Mouse (Mus musculus) left cerebral cortex, postnatal 36 days (tissue): ENCODE data around the gene Sult4a1. TPM values are rescaled to one million over a fixed set of nuclear protein-coding genes. Genes with fewer than 3 reads are reported as not detected.
A peak's percentile ranks its signal among the peaks of the same experiment; 100 is the strongest.

ENCODE experiments used
- DNase-seq, 2 experiments: peaks; one replicate each; pipeline ENCODE4 v3.0.0; 2021 to 2022; ENCODE audit warnings: low spot score in 2 of 2, mixed read lengths in 1 of 2
- intact Hi-C: fragments of 180-260 bp; cut with DNase I; formaldehyde crosslinking; loops from one replicate; pipeline ENCODE4 v1.15.1; 2025
- total RNA-seq, 2 experiments: library from RNA; stranded (reverse); gene quantifications; 2 replicates each; pipeline ENCODE4 v1.2.3; 2021

The Sult4a1 gene
- total RNA-seq, result 100 to 1,000 TPM; 409 to 510 TPM

DNA sequence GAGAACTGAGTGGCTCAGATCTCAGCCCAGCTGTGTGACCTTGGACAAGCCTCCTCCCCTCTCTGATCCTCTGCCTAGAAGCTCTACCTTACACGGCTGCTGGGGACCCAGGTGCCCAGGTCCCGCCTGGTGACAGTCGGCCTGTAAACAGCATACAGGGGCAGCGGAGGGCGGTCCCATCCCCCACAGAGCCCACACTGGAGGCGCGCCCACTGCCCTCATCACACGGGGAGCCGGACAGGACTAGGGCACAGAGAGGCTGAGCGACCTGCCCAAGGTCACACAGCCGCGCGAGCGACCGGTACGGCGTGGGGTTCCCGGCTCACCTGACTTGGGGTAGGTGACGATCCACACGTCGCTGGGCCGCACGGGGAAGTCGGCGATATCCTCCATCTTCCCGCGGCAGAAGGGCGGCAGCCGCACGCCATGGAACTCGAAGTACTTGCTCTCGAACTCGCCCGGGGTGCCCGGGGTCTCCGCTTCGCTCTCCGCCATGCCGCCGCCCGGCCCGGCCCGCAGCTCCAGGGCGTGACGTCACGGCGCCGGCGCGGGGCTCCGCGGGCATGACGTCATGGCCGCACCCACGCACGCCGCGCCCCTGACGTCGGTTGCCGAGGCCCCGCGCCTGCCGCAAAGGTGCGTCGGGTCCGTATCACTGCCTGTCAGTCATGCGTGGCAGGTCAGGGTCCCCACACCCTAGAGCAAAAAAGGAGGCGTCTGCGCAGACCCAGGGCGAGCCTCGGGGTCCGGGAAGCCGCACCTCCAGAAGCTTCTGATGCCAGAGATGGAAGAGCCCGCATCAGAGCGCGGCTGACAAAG lies at the start of gene Sult4a1:
Sult4a1 (minus strand) TSS at position 650 of the 819 bp plus-strand sequence.
- intact Hi-C loops, result loop anchor here (5.0 kb wide), 1 partner anchor 62 kb away; the partner anchor contains the start of gene Pnpla3
- DNase-seq, result peak; percentile 73 to 78

DNA sequence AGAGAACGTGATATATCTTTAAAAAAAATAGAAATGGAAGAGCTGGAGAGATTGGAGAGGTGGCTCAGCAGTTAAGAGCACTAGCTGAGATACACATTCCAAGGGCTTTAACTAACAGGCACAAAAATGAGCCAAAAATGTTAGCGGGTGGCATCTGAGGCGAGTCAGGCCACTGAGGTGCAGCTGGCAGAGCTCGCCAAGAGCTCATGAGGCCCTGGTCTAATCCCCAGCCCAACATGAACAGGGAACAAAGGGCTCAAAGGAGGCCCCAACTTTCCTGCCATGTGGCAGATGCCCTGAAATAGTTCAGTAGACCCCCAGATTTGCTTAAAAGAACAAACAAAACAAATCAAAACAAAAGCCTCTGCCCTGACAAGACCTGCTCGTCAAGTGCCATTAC lies 35.4 kb upstream of the Sult4a1 start:
- intact Hi-C loops, result no loop called here
- DNase-seq, result no peak

DNA sequence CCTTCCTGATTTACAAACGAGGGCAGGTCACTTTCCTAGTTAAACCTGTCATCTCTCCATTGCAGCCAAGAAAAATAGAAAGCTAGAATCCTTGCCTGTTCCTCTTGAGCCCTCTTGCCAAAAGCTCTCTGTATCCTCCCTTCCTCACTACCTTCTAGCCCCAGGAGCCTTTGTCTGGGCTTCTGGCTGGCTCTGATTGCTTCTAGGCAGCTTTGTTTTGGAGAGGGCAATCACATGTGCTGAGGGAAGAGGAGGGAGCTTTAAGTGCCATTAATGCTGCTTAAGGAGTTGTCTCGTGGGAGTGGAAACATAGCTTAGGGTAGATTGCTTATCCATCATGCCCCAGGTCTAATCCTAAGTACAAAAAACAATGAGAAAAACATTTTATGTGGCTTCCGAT lies 34.6 kb upstream of the Sult4a1 start:
- no peak for DNase-seq
- intact Hi-C loops, result no loop called here

DNA sequence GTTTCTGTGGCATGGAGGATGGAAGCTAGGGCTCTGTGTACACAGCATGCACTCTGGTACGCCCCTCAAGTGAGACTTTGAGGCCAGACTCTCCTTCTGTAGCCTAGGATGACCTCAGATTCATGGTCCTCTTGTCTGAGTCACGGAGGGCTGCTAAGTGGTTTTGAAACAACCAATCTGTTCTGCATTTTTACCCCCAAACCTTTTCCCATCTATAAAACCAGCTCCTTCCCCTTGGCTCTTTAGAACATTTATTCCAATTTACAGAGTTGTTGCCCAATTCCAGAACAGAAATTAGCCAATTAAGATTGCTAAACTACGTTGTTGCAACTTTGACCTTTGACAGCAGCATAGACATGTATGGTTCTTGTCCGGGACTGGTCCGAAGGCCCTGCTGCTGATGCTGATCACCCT lies 34.0 kb upstream of the Sult4a1 start:
- DNase-seq, result no peak
- intact Hi-C loops, result no loop called here

DNA sequence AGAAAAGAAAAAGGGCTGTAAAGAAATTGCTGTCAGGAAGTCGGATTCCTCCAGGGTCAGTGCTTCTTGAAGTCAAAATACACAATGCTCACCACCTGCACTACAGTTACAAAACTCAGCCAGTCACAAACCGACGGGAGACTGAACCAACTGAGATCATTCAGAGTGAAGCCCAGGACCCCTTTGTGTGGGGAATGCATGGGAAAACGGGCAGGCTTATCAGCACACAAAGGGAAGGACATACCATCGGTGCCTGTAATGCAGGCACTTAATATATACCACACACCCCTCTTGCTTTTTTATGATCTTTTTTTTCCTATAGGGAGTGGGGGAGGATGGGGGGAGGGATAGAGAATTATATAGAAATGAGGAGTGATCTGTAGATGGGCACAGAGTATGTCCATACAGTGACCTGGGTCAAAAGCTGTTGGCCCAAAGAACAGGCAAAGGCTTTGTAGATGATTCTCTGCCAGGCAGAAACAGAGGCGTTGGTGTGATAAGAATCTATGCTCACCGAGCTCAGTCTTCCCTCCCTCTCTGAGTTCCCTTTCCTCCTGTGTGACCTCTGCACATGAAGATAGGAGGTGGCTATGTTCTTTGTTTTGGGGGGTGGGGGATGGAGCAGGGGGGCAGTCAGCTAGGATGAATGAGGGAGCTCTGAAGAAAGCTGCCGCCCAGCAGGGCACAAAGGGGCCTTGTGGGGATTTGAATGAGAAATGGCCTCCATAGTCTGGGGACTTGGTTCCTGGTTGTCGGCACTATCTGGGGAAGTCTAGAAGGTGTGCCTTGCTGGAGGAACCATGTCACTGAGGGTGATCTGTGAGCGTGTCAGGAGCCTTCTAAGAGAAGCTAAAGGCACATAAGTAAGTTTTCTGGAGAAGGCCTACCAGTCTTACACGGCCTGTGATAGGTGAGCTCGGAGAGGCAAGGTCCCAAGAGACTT lies 31.2 kb upstream of the Sult4a1 start:
- intact Hi-C loops, result no loop called here
- DNase-seq, result no peak

DNA sequence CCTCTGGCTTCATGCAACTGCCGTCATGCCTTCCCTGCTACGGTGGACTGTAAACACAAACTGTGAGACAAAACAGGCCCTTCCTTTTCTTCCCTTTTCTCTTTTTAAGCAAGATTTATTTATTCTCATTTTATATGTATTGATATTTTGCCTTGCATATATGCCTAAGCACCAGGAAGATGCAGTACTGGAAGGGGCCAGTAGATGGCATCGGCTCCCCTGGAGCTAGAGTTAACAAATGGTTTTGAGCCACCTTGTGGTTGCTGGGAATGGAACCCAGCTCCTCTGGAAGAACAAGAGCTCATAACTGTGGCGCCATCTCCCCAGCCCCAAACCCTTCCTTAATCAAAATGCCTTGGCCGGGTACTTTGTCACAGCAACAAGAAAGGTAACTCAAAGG lies 29.9 kb upstream of the Sult4a1 start:
- intact Hi-C loops, result no loop called here
- DNase-seq, result no peak

DNA sequence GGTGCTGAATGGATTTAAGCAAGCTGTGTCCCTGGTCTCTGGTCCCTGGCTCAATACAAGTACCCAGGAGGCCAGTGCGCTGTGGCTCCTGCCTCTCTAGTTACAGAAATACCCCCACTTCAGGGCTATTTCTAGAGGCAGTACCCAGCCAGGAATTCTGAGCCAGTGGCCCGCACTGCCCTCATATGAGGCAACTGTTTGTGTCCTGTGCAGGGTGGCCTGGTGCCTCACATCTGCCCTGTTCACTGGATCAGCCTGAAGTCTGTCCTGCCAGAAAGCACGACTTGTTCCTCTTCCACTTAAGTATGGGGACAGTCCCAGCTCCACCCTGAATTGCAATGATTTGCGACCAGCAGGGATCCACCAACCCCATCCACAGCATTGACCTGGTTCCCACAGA lies 27.9 kb upstream of the Sult4a1 start:
- no peak for DNase-seq
- intact Hi-C loops, result no loop called here

DNA sequence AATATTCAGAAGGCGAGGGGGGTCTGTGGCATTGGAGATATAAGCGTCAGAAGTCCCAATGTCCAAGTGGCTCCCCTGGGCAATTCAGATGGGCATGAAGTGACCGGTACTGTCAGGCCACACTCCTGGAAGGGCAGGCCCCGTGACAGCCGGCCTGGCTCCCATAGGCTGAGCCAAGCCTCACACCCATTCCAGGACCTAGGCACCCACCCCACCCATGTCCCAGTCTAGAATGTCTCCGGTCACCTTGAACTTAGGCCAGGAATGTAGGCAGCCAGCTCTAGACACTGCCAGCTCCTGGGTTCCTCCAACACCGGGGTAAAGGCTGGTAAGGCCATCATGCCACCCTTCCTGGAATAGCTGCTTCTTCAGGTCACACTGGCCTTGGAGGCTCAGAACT lies 26.4 kb upstream of the Sult4a1 start:
- intact Hi-C loops, result no loop called here
- no peak for DNase-seq

DNA sequence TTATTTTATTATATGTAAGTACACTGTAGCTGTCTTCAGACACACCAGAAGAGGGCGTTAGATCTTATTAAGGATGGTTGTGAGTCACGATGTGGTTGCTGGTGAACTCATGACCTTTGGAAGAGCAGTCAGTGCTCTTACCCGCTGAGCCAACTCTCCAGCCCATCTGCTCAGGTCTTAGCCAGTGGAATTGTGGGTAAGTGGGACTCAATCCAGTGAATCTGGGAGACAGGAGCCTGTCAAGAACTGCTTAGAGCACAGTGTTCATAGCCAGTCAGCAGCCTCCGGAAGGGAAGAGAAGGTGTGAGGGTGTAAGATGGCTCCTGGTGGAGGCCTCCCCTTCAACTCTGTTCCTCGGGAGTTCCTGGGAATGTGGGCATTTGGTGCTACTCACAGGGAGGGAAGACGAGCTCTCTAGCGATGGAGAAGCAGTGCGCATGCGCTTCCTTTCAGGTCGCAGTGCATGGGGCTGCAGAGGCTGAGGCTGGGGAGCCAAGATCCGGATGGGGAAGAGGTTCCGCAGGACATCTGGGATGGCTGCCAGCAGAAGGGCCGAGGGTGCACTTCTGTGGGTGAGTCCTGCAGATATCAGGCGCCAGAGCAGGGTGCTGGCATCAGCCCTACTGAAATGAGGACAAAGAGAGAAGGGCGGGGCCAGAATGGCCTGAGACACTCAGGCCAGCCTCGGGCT lies 25.7 kb upstream of the Sult4a1 start:
- DNase-seq, result no peak
- intact Hi-C loops, result no loop called here

DNA sequence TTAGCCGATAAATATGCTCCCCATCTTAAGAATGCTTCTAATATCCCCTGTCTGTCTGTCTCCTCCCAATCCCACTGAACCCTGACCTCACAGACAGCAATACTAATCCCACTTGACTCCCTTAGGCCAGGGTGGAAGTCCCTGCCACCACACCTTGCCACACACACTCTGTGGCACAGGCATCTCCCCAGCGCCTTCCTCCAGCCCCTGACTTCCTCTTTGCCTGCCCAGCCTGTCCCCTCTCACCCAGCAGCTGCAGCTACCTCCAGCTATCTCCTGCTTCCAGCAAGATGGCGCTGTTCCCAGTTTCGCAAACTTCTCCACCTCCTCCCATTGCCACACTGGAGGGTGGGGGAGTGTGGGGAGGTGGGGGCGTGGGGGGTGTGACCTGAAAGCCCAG lies 21.3 kb upstream of the Sult4a1 start:
- intact Hi-C loops, result loop anchor here (5.0 kb wide), 1 partner anchor 40 kb away; the partner anchor contains the start of gene Pnpla3
- no peak for DNase-seq

DNA sequence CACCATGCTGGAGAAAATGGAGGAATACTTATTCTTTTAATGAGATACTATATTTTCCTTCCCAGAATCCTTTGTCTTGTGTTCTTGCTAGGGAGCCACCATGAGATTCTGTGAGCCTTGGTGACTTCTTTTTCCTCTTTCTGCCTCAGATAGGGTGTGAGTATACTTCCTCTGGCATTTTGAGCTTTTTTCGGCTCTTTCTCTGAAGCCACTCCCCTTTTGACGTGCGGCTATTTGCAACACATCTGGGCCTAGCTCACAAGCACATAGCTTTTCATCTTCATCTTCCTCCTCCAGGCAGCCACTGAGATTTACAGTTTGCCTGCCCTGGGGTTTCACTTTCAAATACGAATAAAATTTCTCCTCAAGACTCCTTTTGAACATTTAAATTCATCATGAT lies 20.9 kb upstream of the Sult4a1 start:
- no peak for DNase-seq
- intact Hi-C loops, result loop anchor here (5.0 kb wide), 1 partner anchor 41 kb away; the partner anchor contains the start of gene Pnpla3

DNA sequence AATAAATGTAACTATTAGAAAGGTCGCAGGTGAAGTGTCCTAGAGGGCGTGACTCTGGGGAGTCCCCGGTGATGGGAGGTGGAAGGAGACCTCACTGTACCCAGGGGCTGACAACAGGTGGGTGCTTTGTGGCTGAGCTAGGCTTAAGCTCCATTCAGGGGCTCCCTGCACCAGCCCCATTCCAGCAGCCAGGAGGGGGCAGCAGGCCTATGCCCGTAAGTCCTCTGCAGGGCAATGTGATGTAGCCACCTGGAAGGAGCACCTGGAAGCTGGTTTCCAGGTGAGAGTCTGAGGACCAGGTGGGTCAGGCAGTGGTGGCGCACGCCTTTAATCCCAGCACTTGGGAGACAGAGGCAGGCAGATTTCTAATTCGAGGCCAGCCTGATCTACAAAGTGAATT lies 18.5 kb upstream of the Sult4a1 start:
- DNase-seq, result no peak
- intact Hi-C loops, result no loop called here

DNA sequence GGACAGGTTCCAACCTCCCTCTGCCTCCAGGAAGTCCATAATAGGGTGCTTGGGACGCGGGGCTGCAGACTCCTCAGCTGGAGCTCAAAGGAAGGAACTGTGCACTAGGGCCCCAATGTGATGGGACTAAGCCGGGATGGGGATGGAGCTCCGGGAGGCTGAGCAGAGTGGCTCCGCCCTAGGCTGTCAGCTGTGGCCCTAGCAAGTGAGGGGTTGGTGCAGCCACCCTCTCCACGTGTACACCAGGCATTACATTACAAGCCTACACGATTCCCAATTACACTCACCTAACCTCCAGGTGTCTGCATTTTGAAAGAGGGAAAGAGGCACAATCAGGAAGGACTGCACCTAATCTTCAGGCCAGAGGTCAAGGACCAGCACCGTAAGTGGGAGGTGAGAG lies 17.5 kb upstream of the Sult4a1 start, which contains the start of gene Pnpla5:
Pnpla5 (minus strand) TSS at position 101 of the 400 bp plus-strand sequence.
- no peak for DNase-seq
- intact Hi-C loops, result no loop called here

DNA sequence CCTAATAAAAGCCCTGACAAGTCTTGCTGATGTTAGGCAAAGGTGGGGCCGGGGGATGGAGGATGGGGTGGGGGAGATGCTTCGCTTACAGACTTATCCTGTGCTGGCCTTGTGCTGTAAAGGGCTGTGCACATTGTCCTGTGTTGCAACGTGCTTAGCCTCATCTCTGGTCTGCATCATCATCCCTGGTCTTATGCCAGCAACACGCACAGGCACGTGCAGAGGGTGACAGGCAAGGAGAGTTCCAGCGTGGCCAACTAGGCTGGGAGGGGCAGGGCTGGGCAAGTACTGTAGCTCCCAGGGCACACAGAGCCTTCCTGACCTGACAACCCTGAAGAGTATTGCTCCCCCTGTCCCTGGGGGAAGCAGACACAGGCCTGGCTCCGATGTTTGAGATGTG lies 15.5 kb upstream of the Sult4a1 start:
- intact Hi-C loops, result no loop called here
- no peak for DNase-seq

DNA sequence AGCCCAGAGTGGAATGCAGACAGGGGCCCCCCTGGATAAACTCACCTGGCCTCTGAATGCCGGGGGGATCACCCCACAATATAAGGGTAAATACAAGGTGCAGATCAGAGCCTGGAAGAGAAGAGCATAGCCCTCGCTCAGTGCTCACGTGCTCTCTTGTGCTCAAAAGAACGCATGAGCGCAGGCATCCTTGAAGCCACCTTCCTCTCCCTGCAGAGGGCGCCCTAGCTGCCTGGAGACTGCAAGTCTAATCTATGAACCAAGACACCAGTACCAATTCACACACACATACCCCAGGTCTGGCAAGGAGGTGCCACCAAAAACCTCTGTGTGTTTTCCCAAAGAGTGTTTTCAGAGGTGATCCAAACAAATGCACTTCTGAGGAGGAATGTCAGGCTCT lies 15.1 kb upstream of the Sult4a1 start:
- DNase-seq, result no peak
- intact Hi-C loops, result no loop called here

DNA sequence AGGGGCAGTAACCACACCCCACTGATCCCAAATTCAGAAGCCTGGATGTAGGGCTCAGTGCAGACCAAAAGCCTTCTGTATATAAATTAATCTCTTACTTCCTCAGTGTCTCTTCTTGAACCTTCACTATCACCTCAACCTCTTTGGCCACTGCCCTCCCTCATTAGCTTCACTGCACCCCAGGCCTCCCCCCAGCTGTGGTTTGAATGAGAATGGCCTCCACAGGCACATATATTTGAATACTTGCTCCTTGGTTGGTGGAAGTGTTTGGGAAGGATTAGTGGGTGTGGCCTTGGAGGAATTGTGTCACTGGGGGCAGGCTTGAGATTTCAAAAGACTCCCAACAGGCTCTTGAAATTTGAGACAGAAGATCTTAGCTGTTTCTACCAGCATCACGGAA lies 10.9 kb upstream of the Sult4a1 start:
- intact Hi-C loops, result loop anchor here (5.0 kb wide), 1 partner anchor 516 kb away; no protein-coding TSS in a partner anchor
- DNase-seq, result no peak

DNA sequence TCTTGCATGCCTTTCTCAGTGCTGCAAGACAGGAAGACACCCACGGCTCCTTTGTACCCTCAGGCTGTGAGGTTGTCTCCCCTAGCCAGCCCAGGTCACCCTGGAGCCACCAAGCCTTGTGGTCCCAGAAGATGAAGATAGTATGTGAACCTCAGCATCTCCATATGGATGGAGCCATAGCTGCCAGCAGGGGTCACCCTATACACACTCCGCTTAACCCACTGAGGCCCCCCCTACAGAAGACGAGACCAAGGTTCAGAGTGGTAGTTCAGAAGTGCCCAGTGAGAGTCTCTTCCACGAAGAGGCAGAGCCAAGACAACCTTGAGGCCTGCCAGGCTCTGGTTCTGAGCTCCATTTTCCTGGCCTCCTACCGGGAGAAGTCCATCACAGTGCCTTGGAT lies 10.2 kb upstream of the Sult4a1 start:
- intact Hi-C loops, result loop anchor here (5.0 kb wide), 1 partner anchor 517 kb away; no protein-coding TSS in a partner anchor
- no peak for DNase-seq

DNA sequence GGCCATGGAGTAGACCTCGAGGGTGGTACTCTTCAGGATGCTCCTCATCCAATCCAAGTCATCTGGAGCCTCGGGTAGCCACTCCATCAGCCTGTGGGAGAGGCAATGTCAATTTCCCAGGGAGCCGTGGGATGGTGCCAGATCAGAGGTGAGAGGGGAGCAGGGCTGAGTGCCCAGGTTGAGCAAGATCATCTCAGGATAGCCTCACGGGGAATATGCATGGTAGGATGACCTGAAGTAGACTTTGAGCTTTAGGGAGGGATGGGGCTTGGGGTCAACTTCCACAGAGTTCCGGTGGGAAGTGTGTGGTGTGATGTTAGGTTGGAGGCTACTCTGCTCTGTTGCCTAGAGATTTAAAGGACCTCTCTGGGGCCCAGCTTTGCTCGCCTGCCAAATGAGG lies 8.3 kb upstream of the Sult4a1 start:
- intact Hi-C loops, result no loop called here
- no peak for DNase-seq

DNA sequence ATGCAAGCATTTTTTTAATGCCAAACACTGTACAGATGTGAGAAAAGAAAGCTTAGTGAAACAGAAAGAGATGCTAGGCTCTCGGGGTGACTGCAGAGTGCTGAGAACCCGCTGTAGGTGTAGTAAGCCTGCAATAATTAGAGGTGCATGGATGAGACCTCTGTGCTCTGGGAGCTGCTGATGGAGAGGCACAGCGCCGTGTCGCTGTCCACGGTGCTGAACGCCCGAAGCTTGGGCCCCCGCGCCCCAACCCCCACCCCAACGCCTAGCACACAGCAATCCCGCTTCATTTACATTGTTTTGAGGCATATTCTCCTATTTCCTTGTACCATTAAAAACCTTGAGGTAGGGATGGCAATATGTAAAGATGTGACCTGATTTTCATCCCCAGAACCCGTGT lies 3.3 kb upstream of the Sult4a1 start:
- intact Hi-C loops, result loop anchor here (5.0 kb wide), 1 partner anchor 58 kb away; the partner anchor contains the start of gene Pnpla3
- no peak for DNase-seq
